8 mouse cellular contexts compared by ENCODE assay signal in the genomic region with DNA sequence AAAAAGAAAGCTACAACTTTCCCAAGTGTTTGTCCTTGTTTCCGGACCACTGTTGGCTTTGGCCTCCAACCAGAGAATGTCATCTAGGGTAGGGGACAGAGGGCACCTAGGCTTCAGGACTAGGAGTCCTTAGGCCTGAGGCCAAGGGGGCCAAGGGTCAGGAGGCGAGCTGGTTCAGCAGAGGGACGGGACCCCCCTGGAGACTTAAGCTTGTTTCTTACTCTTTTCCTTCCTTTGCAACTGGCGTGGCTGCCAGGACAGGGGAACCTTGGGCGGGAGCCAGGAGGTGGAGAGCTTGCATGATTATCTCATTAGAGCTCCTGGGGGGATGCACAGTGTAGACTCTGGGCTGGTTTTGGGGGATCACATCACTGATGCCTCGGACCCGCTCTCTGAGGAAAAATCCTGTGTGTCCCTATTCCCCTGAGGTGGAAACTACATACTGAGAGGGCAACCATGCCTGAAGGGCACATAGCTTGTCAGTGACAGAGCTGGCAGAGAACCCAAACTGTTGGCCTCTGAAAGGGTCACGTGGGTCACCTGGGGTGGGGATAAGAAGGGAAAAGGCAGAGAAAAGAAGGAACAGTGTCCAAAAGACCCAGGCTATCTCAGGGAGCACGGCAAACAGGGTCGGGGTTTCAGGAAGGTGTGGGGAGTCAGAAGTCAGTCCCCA. TPM values are rescaled to one million over a fixed set of nuclear protein-coding genes. Genes with fewer than 3 reads are reported as not detected.
DNase-seq lines count a peak whose midpoint lies in the region; ATAC-seq and TF ChIP-seq lines count a peak whose summit lies in the region.

No protein-coding gene starts in this region.

- peak; percentile 54 for DNase-seq in lung, embryonic 14.5 days
- no peak for DNase-seq in lung, postnatal 25 days (ENCODE audit: low spot score)
- DNase-seq in cerebellum, postnatal 10 days: peak; percentile 78
- peak; percentile 66 to 69 for DNase-seq in heart, postnatal 10 days
- DNase-seq in lung, postnatal 0 days (ENCODE audit: low spot score): peak; percentile 11
- DNase-seq in left cerebral cortex, adult 9 months (ENCODE audit: low spot score in 2 of 2): no peak
- no peak for DNase-seq in thymus, postnatal 0 days (ENCODE audit: low spot score)

- WGBS in lung, embryonic 14.5 days: 60% methylated on average over 10 of the region's 10 CpGs
- 45% methylated on average over 10 of the region's 10 CpGs for WGBS in lung, postnatal 0 days
- 70% methylated on average over 10 of the region's 10 CpGs for WGBS in intestine, embryonic 16.5 days

- no peaks in the 10 kb centered on the region for H3K36me3 ChIP-seq in lung, embryonic 14.5 days (ENCODE audit: insufficient read depth)
- no peaks in the 10 kb centered on the region for H3K36me3 ChIP-seq in lung, postnatal 0 days (ENCODE audit: insufficient read depth, low read length)
- no peaks in the 10 kb centered on the region for H3K36me3 ChIP-seq in intestine, embryonic 16.5 days (ENCODE audit: control insufficient read depth, insufficient read depth, low read length)

- H3K4me1 ChIP-seq in lung, embryonic 14.5 days (ENCODE audit: insufficient read depth): peaks cover 3% of the 10 kb centered on the region; the same call in 1 of the 2 replicates
- peaks cover 8% of the 10 kb centered on the region; the same call in 1 of the 2 replicates for H3K4me1 ChIP-seq in lung, postnatal 0 days (ENCODE audit: insufficient read depth, low read depth, low read length)
- peaks cover 36% of the 10 kb centered on the region for H3K4me1 ChIP-seq in intestine, embryonic 16.5 days (ENCODE audit: control insufficient read depth, insufficient read depth, low read length)

- ATAC-seq in lung, embryonic 14.5 days (ENCODE audit: insufficient read depth): no peak
- no peak for ATAC-seq in lung, postnatal 0 days
- no peak for ATAC-seq in intestine, embryonic 16.5 days

- no peak overlapping the region for H3K4me2 ChIP-seq in lung, embryonic 14.5 days
- no peak overlapping the region for H3K4me2 ChIP-seq in lung, postnatal 0 days (replicated peaks; ENCODE audit: low read depth, low read length)
- no peak overlapping the region for H3K4me2 ChIP-seq in intestine, embryonic 16.5 days (ENCODE audit: low read depth, low read length)

- TF ChIP-seq CTCF in lung, embryonic 14.5 days (IDR thresholded peaks at IDR 0.05; ENCODE audit: low read depth): no peak
- no peak for TF ChIP-seq CTCF in lung, postnatal 0 days (IDR thresholded peaks at IDR 0.05)

- H3K27ac ChIP-seq in lung, embryonic 14.5 days (ENCODE audit: low read depth): no peak overlapping the region
- H3K27ac ChIP-seq in lung, postnatal 0 days (ENCODE audit: low read length): no peak overlapping the region
- H3K27ac ChIP-seq in intestine, embryonic 16.5 days (ENCODE audit: low read length): no peak overlapping the region

- no peak overlapping the region for H3K4me3 ChIP-seq in lung, embryonic 14.5 days (ENCODE audit: low read depth, low read length)
- H3K4me3 ChIP-seq in lung, postnatal 0 days (ENCODE audit: low read depth, low read length): no peak overlapping the region
- H3K4me3 ChIP-seq in intestine, embryonic 16.5 days (ENCODE audit: low read length): no peak overlapping the region

- intact Hi-C loops in heart, postnatal 10 days (cut with DNase I): no loop called here

- no peak overlapping the region for H3K9ac ChIP-seq in lung, embryonic 14.5 days
- no peak overlapping the region; the same call in 1 of the 2 replicates for H3K9ac ChIP-seq in lung, postnatal 0 days (replicated peaks; ENCODE audit: low read depth)
- no peak overlapping the region for H3K9ac ChIP-seq in intestine, embryonic 16.5 days (ENCODE audit: low read depth, low read length)

- no peaks in the 10 kb centered on the region for H3K9me3 ChIP-seq in lung, embryonic 14.5 days (ENCODE audit: low read depth, low read length)
- H3K9me3 ChIP-seq in lung, postnatal 0 days (ENCODE audit: low read length): no peaks in the 10 kb centered on the region
- H3K9me3 ChIP-seq in intestine, embryonic 16.5 days (ENCODE audit: control insufficient read depth, low read length): no peaks in the 10 kb centered on the region

- H3K27me3 ChIP-seq in lung, embryonic 14.5 days (ENCODE audit: insufficient read depth, low read length): no peaks in the 10 kb centered on the region
- no peaks in the 10 kb centered on the region for H3K27me3 ChIP-seq in lung, postnatal 0 days (replicated peaks; ENCODE audit: insufficient read depth, low read length)
- H3K27me3 ChIP-seq in intestine, embryonic 16.5 days (replicated peaks; ENCODE audit: control insufficient read depth, insufficient read depth, low read length): no peaks in the 10 kb centered on the region

- peak; percentile 28; the same call in 1 of the 2 replicates for TF ChIP-seq EP300 in lung, postnatal 0 days (IDR thresholded peaks at IDR 0.05)

RNA-seq across cellular contexts. Expression of a gene that starts 8.3 kb away (rescaled TPM):
- polyA plus RNA-seq in lung, embryonic 14.5 days (2014; fragmentation: Nextera tagmentation; extraction: Ambion mirVana): 0.08 and 0.11 TPM in 2 replicates
- total RNA-seq in heart, postnatal 10 days (2021): under 1 TPM in 1 of 2 experiments, not detected in 1; 0.10 TPM
- polyA plus RNA-seq in lung, postnatal 0 days (2015; fragmentation: Nextera tagmentation; extraction: Ambion mirVana): 0.15 and 0.18 TPM in 2 replicates
- not detected in 2 replicates for polyA plus RNA-seq in intestine, embryonic 16.5 days (2015; fragmentation: Nextera tagmentation; extraction: Ambion mirVana)
- 0.05 and 0.08 TPM in 2 replicates for polyA plus RNA-seq in thymus, postnatal 0 days (2015; fragmentation: Nextera tagmentation; extraction: Ambion mirVana)

RNA-seq across cellular contexts. Expression of a gene that starts 8.9 kb away (rescaled TPM):
- polyA plus RNA-seq in lung, embryonic 14.5 days (2014; fragmentation: Nextera tagmentation; extraction: Ambion mirVana): 79.1 and 86.3 TPM in 2 replicates
- 100 to 1,000 TPM in 1 of 2 experiments, 10 to 100 TPM in 1; 86.0 to 131 TPM for total RNA-seq in heart, postnatal 10 days (2021)
- polyA plus RNA-seq in lung, postnatal 0 days (2015; fragmentation: Nextera tagmentation; extraction: Ambion mirVana): 29.9 and 32.5 TPM in 2 replicates
- 41.5 and 46.8 TPM in 2 replicates for polyA plus RNA-seq in intestine, embryonic 16.5 days (2015; fragmentation: Nextera tagmentation; extraction: Ambion mirVana)
- polyA plus RNA-seq in thymus, postnatal 0 days (2015; fragmentation: Nextera tagmentation; extraction: Ambion mirVana): 47.5 and 52.0 TPM in 2 replicates

Comparison
In these comparisons a context has a peak if more than half of its experiments do, and no peak if none do; other contexts are left out.
1. DNase-seq: peak in lung, embryonic 14.5 days (single experiment), cerebellum, postnatal 10 days (2 of 2), heart, postnatal 10 days (2 of 2) and lung, postnatal 0 days (single experiment); none in lung, postnatal 25 days (single experiment), left cerebral cortex, adult 9 months (0 of 2) and thymus, postnatal 0 days (single experiment).